Mouse (Mus musculus): ENCODE data around the gene Eml1.

DNA sequence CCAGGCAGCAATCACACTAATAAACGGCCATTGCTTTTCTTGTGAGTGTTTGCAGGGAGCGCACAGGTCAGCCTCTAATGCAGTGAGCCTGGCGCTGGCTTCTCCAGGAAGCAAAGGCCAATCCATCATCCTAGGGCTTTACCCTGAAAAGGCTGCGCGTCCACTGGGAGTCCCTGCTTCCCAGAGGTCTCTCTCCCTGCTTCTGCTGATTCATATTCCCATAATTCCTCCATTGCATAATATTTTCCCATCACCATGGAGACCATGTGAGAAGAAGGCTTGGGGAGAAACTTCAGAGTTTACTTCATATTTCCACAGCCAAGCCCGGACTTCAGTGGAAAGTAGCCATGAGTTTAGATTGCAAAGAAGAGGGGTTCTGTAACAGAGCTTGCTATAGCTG, 33.2 kb downstream of the Eml1 start:
- TF ChIP-seq CTCF (IDR thresholded peaks at IDR 0.05; ENCODE audit: insufficient read depth, low read length) (no peak), POLR2A (IDR thresholded peaks at IDR 0.05; ENCODE audit: borderline replicate concordance, extremely low read depth, low read depth, low read length) (no peak)

Data from lung, adult 2 months (tissue).